Mouse (Mus musculus) 416B (cell line): Measurements from ENCODE around the gene Zc3h4.
A peak's percentile ranks its signal among the peaks of the same experiment; 100 is the strongest.

Experiments
- DNase-seq: peaks from one replicate; pipeline ENCODE4 v3.0.0; 2011; ENCODE audit warnings: low read depth

Zc3h4 gene

DNA sequence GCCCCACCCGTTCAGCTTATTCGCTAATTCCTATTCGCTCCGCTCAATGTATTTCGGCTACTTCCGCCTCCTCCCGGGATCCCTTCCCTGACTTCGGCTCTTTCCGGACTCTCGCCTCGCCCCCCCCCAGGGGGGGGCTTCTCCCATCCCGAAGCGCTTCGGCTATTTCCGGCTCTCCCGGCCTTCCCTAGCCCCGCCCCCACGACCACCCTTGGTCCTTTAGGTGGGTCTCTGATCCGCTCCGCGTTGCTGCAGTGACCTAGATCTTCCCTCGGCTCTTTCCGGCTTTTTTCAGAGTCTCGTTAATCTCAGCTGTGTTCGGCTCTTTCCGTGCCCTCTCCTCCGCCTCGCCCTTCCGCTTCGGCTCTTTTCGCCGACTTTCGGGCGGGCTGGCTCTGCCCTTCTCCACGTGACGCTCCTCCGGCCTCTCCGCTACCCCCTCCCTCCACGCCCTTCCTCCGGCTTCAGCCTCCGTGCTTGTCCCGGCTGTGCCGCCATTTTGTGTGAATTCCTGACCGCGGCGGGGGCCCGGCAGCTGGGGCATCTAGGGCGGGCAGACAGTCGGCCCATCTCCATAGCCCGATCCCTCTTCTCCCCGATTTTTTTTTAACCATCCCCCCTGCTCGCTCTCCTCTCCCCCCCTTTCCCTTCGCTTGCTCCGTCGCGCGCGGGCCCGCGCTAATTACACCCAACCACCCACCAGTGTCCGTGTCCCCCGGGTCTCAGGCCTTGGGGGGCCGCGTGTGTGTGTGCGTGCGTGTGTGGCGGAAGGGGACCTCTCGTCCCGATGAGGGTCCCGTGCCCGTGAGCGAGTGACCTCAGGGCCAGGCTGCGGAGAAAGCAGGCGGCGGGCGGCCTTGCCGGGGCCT, 656 bp upstream of the Zc3h4 start:
- DNase-seq, result peak; percentile 98

DNA sequence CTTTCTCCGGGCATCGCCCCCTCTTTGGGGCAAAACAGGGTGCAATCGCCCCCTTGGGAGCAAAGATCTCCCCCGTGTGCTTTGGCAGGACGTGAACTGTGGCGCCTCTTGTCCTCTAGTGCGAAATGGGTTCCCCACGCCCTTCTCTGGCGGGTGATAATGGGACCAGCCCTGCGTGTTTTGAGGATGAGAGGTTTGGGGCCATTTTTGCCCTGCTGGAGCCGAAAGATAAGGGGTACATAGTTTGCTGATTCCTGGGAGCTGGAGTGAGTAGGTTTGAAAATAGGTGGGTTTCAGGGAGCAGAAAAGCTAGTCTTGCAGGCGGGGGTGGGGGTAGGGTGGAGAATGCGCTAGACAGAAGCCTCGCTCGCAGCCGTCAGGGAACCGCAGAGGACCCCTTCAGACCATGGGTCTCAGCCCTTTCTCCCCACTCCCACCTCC, 1.3 kb downstream of the Zc3h4 start:
- peak; percentile 55 for DNase-seq

DNA sequence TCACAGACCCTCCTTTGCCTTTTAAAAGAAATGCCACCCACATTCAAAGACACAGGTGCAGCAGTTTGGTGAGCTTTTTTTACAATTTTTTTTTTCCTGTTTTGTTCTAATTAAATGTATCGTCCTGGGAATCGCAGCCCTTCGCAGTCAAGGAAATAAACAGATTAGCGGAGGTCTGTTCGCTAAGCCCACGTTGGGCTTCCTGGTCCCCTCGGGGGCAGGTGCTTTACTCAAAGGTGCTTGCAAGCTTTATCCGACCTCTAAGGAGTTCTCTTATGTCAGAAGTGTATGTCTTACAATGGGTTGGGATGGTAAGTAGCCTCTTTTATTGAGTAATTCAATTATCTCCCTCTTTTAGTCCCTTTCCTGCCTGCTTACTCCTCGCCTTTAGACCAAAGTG, 1.7 kb downstream of the Zc3h4 start:
- DNase-seq, result peak; percentile 50

DNA sequence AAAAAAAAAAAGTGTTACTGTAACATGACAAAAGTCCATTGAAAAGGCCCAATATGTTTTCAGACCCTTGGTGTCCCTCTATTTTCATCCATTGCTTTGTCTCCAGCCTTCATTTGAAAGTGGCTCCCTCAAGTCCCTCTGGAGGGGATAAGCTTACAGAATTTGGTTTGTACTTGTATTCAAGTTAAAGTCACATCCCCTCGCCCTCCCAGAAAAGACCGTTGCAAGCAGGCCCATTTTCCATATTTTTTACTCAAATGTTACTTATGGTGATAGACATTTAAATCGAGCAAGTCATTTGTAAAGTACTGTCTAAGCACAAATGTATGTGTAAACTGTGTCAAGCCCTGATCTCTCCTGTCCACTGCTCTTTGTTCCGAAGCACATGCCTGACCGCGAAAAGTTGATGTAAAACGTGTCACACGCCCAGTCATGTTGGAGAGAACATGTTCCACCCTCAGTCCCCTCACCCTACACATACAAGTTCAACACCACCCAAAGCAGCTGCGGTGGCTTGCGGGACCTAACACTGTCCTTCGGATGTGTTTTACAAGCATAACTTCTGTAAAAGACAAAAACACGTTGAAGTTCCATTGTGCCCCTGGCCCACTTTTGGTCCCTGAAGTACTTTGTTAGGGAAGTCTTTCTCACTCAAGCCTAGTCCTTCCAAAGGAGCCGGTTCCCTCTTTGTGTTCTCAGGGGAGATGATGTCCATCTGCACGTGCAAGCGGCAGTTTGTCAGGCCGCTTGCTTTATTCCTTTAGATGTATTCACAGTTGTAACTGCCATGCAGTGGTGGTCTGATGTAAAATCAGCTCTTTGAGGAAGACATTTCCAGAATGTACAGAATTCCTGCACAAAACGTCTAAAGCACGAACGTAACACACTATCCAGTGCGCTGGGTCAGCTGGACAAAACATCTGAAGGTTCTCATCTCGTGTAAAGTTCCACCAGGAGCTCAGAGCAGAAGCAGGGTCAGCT, 2.5 kb downstream of the Zc3h4 start:
- peak; percentile 88 for DNase-seq

DNA sequence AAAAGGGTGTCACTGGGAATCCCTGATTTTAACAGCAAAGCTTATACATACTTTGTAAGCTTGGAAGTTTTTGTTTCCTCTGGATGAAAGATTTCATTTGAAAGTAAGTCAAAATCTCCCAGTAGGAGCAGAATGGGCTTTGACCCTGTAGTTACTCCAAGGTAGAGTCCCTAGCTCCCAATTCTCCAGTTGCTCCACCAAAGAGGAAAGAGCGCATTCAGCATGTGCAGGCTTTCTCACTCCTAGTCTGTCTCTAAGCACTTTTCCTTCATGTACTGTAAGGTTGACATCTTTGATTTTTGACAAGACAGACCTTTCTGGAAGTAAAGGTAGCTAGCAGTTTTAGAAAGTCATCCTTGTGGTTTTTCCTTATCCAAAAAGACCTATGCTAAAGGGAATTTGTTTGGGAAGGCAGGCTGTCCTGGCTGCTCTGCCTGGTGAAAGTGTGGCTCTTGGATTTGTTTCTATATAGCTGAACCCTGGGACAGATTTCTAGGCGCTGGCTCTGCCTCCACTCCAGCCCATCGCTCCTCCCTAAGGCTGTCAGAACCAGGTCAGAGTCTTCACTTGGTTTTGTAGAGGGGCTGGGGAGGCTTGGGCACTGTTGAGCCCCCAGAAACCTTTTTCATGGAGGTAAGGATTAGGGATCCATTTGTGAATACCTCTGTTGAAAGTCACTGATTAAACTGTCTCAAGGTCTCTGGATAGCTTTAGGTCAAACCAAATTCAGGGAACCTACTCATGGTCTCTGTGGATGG, 3.8 kb downstream of the Zc3h4 start:
- DNase-seq, result peak; percentile 25

DNA sequence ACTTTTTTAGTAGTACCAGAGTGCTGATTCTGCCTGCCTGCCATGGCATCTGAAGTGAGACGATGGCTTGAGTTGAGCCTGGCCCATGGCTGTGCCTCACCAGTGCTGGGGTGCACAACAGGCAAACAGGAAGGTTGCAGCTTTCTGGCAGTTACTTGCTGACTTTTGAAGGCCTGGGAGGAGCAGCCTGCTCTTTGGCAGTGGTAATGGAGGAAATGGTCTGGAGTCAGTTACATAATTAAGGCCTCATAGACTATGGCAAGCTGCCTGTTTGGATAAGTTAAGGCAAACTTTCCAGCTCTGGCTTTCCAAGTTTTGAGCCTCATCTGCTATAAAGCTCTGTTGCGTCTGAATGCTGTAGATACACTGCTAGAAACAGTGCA, 4.4 kb downstream of the Zc3h4 start:
- peak; percentile 84 for DNase-seq

DNA sequence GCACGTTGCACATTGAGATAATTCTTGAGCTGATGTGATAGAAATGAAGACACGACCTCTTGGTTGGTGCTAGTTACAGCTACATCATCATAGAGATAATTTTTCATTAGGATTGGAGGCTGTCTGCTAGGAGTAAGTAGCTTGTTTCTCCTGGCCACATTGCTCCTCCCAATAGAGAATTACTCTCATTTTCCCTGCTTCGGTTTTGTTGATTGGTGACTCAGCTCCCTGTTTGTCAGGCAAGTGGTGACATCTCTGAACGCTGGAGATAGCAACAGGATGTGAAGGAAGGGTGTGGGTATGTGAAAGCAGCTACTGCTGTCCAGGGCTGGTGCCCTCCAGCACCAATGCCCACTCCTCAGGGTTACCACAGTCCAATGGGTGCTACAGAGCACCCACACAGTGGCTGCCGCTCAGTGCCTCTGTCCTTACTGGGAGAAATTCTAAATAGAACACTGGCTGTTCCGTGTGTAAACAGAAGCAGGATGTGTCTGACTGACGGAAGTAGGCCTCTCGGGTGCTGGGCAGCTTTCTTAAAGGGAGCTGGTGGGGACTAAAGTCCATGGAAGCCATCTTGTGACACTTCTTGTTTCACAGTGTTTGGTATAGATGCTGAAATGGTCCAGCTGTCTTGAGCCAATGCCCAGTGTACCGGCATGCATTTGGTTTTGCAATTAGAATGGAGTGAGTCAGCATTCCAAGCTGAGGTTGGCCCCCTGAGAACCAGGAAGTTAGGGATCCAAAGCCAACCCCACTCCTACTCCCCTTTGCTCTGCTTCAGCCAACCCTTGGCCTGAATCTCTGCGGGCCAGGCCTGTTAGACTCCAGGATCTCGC, 5.0 kb downstream of the Zc3h4 start:
- peak; percentile 94 for DNase-seq

DNA sequence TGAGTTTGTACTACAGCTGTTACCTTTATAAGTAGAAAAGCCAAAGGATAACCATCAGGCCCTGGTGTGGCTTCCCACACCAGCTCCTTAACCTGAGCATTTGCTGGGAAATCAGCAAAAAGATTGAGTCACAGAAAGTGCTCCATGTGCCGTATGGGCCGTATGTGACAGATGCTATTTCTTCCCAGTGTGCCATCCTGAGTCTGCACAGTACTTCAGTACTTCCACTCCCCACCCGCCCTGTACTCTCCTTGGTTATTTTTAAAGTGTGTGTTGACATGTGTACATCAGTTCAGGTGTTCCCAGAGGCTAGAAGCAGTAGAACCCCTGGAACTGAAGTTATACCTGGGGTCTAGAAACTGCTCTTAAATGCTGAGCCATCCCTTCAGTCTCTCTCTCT, 6.3 kb downstream of the Zc3h4 start:
- DNase-seq, result no peak

DNA sequence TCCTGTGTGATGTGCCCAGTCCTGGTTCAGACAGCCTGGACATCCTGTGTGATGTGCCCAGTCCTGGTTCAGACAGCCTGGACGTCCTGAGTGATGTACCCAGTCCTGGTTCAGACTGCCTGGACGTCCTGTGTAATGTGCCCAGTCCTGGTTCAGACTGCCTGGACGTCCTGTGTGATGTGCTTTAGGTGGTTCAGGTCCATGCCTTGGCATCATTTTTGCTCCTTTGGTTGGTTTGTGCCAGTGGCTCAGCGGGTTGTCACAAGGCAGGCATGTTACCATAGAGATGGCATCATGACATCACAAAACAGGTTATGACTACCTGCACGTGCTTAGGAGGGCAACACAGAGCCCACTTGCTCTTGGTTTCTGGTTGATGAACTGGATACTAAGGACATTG, 10.4 kb downstream of the Zc3h4 start:
- no peak for DNase-seq

DNA sequence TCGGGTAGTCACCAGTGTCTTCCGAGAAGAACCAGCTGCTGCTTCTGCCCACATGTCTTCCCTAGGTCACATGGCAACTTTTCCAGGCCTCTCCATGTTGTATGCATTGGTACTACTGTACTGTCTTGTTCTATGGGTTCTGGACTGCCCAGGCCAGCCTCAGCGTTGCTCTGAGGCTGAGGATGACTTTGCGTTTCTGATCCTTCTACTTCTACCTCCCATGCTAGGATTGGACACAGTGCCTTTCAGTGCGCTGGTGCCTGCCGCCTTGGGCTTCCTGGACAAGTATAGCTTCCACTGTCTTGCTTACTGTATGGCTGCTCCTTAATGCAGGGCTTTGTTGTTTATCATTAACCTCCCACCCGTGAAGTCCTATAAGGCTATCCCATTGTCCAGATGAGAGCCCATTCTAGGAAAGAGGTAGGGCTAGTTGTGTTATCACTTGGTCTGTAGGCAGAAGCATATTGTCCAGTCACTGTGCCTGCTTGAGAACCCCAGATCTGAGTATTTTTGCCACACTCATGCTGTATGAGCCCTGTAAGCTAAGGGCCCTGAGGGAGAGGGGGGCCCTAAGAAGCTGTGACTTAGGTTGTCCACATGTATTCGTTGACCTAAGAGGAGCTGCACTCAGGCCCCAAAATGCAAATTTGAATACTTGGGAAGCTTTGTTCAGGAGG, 11.6 kb downstream of the Zc3h4 start:
- no peak for DNase-seq

DNA sequence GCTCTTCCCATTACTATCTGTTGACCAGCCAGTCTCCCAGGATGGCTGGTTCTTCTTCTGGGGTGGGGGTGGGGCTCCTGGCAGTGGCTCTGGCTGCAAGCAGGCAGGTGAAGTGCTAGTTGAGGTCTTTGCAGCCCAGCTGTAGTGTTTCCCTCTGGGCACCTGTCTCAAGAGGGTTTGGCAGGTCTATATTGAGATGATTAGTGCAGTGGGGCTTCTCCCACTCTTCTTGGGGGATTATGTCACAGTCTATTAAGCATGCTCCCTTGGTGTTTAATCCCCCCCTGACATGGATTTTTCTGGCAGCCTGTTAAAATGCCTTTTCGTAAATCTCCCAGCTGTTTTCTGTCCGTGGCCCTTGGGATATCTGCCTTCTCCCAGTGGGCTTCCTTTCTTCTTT, 12.2 kb downstream of the Zc3h4 start:
- no peak for DNase-seq

DNA sequence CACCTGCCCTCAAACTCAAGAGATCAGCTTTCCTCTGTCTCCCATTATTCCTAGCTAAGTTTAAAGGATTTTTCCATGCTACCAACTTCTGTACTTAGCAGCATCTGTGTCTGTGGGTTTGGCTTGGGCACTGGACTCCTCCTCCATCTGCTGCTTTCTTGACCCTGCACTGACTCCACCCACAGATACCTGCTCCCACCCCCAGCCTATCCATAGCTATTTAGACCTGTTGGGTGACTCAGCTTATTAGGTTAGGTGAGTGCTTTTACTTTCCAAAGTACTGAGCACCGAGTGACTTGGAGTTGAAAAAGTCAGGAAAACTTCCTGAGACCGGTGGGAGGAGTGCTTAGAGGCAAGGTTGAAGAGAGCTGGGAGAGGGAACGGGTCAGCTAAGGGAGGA, 14.7 kb downstream of the Zc3h4 start:
- no peak for DNase-seq

DNA sequence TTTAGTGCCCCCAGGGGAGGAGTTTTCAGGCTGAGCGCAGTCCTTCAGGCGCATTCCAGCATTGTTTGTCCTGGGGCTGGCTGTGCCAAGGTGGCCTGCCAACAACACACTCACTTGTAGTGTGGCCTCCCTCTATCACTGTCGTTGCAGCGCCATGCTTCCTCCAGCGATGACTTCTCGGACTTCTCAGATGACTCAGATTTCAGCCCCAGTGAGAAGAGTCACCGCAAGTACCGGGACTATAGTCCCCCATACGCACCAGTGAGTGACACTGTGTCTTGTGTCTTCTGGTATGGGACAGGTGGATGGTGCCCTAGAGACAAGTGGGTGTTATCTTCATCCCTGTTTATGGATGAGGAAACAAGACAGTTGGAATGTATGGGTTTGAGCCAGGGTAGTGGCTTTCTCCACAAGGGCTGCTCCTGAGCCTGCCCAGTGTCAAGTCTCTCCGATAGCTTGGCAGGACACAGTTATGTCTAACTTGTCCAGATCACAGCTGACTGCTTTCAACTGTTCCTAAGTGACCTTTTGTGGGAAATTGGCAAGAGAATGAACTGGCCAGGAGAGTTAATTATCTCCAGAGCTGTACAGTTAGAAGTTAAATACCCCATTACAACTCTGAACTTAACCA, 16.5 kb downstream of the Zc3h4 start:
- peak; percentile 28 for DNase-seq

DNA sequence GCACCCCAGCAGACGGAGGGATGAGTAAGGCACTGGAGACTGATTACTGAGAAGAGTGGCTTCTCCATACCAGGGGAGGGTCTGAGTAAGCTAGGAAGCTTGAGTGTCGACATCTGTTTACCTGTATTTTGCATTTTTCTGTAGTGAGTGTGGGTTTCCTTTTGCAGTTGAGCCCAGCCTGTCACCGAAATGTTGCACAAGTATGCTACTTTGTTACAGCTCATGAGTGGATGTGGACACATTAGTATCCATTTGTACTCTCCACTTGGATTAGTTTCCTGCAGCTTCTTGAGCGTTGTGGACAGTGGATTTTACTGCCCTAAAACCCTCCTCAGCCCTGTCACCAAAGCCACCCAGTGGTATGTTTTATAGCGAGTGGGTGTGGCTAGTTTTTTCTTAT, 18.0 kb downstream of the Zc3h4 start:
- peak; percentile 18 for DNase-seq

DNA sequence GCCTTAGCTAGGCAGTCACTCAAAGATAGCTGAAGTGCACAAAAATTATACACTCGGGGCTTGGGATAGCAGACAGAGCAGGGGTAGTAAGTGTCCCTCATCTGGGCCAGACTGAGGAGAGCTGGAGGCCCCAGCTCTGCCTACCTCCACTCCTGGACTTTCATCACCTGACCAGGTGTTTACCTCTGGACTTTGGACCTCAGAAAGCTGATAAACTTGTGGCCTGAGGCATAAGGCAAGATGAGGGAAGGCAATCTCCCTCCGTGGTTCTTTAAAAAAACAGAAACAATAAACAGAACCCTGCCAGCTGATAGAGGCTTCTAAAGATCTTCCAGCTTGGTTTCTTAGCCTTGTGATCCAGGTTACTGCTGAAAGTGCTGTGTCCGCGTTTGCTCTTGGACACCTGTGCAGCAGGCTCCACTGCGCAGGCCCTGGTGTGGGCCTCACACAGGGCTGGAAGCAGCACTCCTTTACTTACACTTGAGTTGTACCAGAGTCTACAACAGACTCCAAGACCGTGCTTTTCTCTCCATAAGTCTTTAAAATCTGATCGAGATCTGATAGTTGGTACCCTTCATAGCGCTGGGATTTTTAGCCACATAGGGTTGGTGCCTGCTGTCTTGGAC, 19.9 kb downstream of the Zc3h4 start:
- DNase-seq, result no peak

DNA sequence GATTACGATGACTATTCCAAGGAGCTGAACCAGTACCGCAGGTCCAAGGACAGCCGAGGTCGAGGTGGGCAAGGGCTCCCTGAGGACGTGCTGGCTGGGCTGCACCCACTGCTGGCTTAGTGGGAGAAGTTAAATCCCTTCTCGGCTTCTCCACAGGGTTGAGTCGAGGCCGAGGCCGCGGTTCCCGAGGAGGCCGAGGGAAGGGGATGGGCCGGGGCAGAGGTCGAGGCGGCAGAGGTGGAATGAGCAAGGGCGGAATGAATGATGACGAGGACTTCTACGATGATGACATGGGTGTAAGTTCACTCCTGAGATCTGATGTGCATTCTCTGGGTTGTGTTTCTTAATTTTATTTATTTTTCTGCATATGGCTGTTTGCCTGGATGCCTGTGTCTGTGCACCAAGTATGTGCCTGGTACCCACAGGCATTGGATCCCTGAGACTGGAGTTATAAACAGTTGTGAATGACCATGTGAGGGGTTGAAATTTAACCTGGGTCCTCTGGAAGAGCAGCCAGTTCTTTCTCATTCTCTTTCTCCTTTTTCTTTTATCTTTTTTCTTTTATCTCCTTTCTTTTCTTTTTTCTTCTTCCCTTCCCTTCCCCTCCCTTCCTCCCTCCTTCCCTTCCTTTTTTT, 21.6 kb downstream of the Zc3h4 start:
- DNase-seq, result no peak

DNA sequence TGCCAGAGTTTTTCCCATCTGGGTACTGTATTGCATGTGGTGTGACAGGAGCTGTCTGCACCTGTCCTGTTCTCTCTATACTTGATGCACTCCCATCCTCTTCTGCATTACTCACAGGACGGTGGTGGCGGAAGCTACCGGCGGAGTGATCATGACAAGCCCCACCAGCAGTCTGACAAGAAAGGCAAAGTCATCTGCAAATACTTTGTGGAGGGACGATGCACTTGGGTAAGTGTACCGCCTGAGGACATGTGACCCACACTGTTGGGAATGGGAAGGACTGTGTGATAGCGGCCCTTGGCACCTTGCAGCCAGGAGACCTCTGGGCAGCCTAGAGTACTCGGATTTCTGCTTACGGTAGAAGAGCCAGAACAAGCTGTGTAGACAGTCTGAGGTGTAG, 23.0 kb downstream of the Zc3h4 start:
- DNase-seq, result no peak

DNA sequence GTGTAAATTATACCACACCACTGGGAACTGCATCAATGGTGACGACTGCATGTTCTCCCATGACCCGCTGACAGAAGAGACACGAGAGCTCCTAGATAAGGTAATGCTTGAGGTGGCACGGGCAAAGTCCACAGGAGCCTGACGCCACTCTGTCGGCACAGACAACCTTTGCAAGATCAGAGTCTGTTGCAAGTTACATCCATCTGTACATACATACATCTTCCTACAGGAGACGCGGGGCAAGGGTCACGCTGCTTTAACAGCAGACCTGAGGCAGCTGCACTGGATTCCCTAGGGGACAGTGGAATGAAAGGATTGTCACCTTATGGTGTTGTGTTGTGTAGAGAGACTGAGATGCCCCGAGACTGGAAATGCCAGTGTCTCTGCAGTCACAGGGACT, 25.0 kb downstream of the Zc3h4 start:
- no peak for DNase-seq

DNA sequence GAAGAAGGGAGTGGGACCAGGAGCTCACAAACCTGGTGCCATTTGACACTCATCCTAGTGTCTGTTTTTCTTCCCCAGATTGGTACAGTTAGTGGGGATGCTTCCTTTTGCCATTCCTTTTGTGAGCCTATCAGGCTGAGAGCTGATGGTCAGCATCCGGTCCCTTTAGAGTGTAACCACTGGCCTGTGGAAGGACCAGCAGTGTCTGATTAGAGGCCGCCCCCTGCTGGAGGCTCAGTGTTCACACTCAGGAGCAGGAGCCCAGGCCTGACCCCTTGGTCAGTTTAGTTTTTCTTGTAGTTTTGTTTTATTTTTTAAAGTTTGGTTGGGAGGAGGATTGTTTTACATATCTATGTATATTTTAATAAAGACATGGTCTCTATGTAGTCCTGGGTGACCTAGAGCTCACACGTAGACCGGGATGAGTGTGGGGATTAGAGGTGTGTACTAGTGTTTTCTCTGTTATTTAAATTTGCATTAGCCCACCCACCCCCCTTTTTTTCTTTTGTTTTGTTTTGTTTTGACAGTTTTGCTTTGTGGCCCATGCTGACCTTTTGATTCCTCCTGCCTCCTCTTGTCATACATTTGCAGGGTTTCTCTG, 25.5 kb downstream of the Zc3h4 start:
- DNase-seq, result peak; percentile 77
